Mouse (Mus musculus): Measurements from ENCODE around the gene Pepd. TPM values are rescaled to one million over a fixed set of nuclear protein-coding genes. Genes with fewer than 3 reads are reported as not detected.

Gene Pepd
- total RNA-seq, 1 experiment, result 53.9 TPM

GRCm38 (mm10) chr7:35027801-35028420 lies 115.7 kb downstream of the Pepd start:
- Histone ChIP-seq H3K9ac (ENCODE audit: insufficient read depth, low read depth, low read length, poor library complexity, severe bottlenecking) (no peak overlapping the region), H3K9me3 (ENCODE audit: control insufficient read depth, insufficient read depth, low read depth, low read length) (no peaks in the 10 kb centered on the region), H3K36me3 (ENCODE audit: control insufficient read depth, insufficient read depth, low read length, poor library complexity, severe bottlenecking) (peaks cover 19% of the 10 kb centered on the region), H3K4me3 (ENCODE audit: insufficient read depth in 1 of 2, low read depth in 1 of 2, low read length in 2 of 2, poor library complexity in 1 of 2, severe bottlenecking in 1 of 2) (no peak overlapping the region), H3K27ac (ENCODE audit: insufficient read depth, low read depth, low read length, poor library complexity, severe bottlenecking) (no peak overlapping the region), H3K4me1 (ENCODE audit: control insufficient read depth in 2 of 2, insufficient read depth in 2 of 2, low read length in 2 of 2, poor library complexity in 1 of 2) (peaks cover 0 to 4% of the 10 kb centered on the region in 2 experiments; a peak in 1 of 4 replicates)
- DNase-seq (ENCODE audit: low read depth, low spot score), result no peak
- no peak for TF ChIP-seq MAFK (IDR thresholded peaks at IDR 0.05; ENCODE audit: insufficient read depth, low read depth, low read length)
- no peak for TF ChIP-seq ZC3H11A (IDR thresholded peaks at IDR 0.05; ENCODE audit: borderline replicate concordance, low read depth, low read length)
- TF ChIP-seq HCFC1 (IDR thresholded peaks at IDR 0.05; ENCODE audit: borderline replicate concordance, insufficient read depth, low read length), result no peak
- no peak for TF ChIP-seq CHD2 (IDR thresholded peaks at IDR 0.05; ENCODE audit: low read depth, low read length)
- no peak for TF ChIP-seq ZNF384 (IDR thresholded peaks at IDR 0.05; ENCODE audit: low read depth, low read length)
- in situ Hi-C loops (cut with MboI; ENCODE audit: low sequenced_read_pairs in 2 of 2, unreplicated experiment in 2 of 2), result no loop called here

- DNase-seq (ENCODE audit: low read depth, low spot score), result no peak
- H3K9ac ChIP-seq (ENCODE audit: insufficient read depth, low read depth, low read length, poor library complexity, severe bottlenecking), result no peak overlapping the region
- no peak for TF ChIP-seq ZC3H11A (IDR thresholded peaks at IDR 0.05; ENCODE audit: borderline replicate concordance, low read depth, low read length)
- H3K4me3 ChIP-seq (ENCODE audit: insufficient read depth in 1 of 2, low read depth in 1 of 2, low read length in 2 of 2, poor library complexity in 1 of 2, severe bottlenecking in 1 of 2), result no peak overlapping the region
- H3K9me3 ChIP-seq (ENCODE audit: control insufficient read depth, insufficient read depth, low read depth, low read length), result no peaks in the 10 kb centered on the region
- H3K4me1 ChIP-seq (ENCODE audit: control insufficient read depth in 2 of 2, insufficient read depth in 2 of 2, low read length in 2 of 2, poor library complexity in 1 of 2), result peaks cover 0 to 4% of the 10 kb centered on the region in 2 experiments; a peak in 1 of 4 replicates
- H3K36me3 ChIP-seq (ENCODE audit: control insufficient read depth, insufficient read depth, low read length, poor library complexity, severe bottlenecking), result peaks cover 19% of the 10 kb centered on the region
- H3K27ac ChIP-seq (ENCODE audit: insufficient read depth, low read depth, low read length, poor library complexity, severe bottlenecking), result no peak overlapping the region
- in situ Hi-C loops (cut with MboI; ENCODE audit: low sequenced_read_pairs in 2 of 2, unreplicated experiment in 2 of 2), result no loop called here
These were observed 116.4 kb downstream of the Pepd start for GRCm38 (mm10) chr7:35028559-35028958.

- no peak overlapping the region for H3K4me3 ChIP-seq (ENCODE audit: insufficient read depth in 1 of 2, low read depth in 1 of 2, low read length in 2 of 2, poor library complexity in 1 of 2, severe bottlenecking in 1 of 2)
- in situ Hi-C loops (cut with MboI; ENCODE audit: low sequenced_read_pairs in 2 of 2, unreplicated experiment in 2 of 2), result no loop called here
- TF ChIP-seq CHD2 (IDR thresholded peaks at IDR 0.05; ENCODE audit: low read depth, low read length) (no peak), MAFK (IDR thresholded peaks at IDR 0.05; ENCODE audit: insufficient read depth, low read depth, low read length) (no peak), HCFC1 (IDR thresholded peaks at IDR 0.05; ENCODE audit: borderline replicate concordance, insufficient read depth, low read length) (no peak), ZNF384 (IDR thresholded peaks at IDR 0.05; ENCODE audit: low read depth, low read length) (no peak), ZC3H11A (IDR thresholded peaks at IDR 0.05; ENCODE audit: borderline replicate concordance, low read depth, low read length) (no peak)
These were observed 117.0 kb downstream of the Pepd start for GRCm38 (mm10) chr7:35029228-35029627.

GRCm38 (mm10) chr7:35029648-35030047 lies 117.5 kb downstream of the Pepd start:
- TF ChIP-seq CHD2 (IDR thresholded peaks at IDR 0.05; ENCODE audit: low read depth, low read length), result no peak
- TF ChIP-seq MAFK (IDR thresholded peaks at IDR 0.05; ENCODE audit: insufficient read depth, low read depth, low read length), result no peak
- TF ChIP-seq ZNF384 (IDR thresholded peaks at IDR 0.05; ENCODE audit: low read depth, low read length), result no peak
- Histone ChIP-seq H3K36me3 (ENCODE audit: control insufficient read depth, insufficient read depth, low read length, poor library complexity, severe bottlenecking) (peaks cover 19% of the 10 kb centered on the region), H3K9ac (ENCODE audit: insufficient read depth, low read depth, low read length, poor library complexity, severe bottlenecking) (no peak overlapping the region)

More at GRCm38 (mm10) chr7:35029228-35029627, 117.0 kb downstream of the Pepd start:
- peaks cover 19% of the 10 kb centered on the region for H3K36me3 ChIP-seq (ENCODE audit: control insufficient read depth, insufficient read depth, low read length, poor library complexity, severe bottlenecking)
- H3K9ac ChIP-seq (ENCODE audit: insufficient read depth, low read depth, low read length, poor library complexity, severe bottlenecking), result no peak overlapping the region
- H3K9me3 ChIP-seq (ENCODE audit: control insufficient read depth, insufficient read depth, low read depth, low read length), result no peaks in the 10 kb centered on the region
- H3K27ac ChIP-seq (ENCODE audit: insufficient read depth, low read depth, low read length, poor library complexity, severe bottlenecking), result no peak overlapping the region
- no peak for DNase-seq (ENCODE audit: low read depth, low spot score)
- H3K4me1 ChIP-seq (ENCODE audit: control insufficient read depth in 2 of 2, insufficient read depth in 2 of 2, low read length in 2 of 2, poor library complexity in 1 of 2), result peaks cover 0 to 4% of the 10 kb centered on the region in 2 experiments; a peak in 1 of 4 replicates

GRCm38 (mm10) chr7:35030567-35030966 lies 118.4 kb downstream of the Pepd start:
- Histone ChIP-seq H3K9me3 (ENCODE audit: control insufficient read depth, insufficient read depth, low read depth, low read length) (no peaks in the 10 kb centered on the region), H3K36me3 (ENCODE audit: control insufficient read depth, insufficient read depth, low read length, poor library complexity, severe bottlenecking) (peaks cover 20% of the 10 kb centered on the region), H3K9ac (ENCODE audit: insufficient read depth, low read depth, low read length, poor library complexity, severe bottlenecking) (no peak overlapping the region), H3K27ac (ENCODE audit: insufficient read depth, low read depth, low read length, poor library complexity, severe bottlenecking) (no peak overlapping the region), H3K4me3 (ENCODE audit: insufficient read depth in 1 of 2, low read depth in 1 of 2, low read length in 2 of 2, poor library complexity in 1 of 2, severe bottlenecking in 1 of 2) (no peak overlapping the region), H3K4me1 (ENCODE audit: control insufficient read depth in 2 of 2, insufficient read depth in 2 of 2, low read length in 2 of 2, poor library complexity in 1 of 2) (peaks cover 0 to 4% of the 10 kb centered on the region in 2 experiments; a peak in 1 of 4 replicates)
- in situ Hi-C loops (cut with MboI; ENCODE audit: low sequenced_read_pairs in 2 of 2, unreplicated experiment in 2 of 2), result no loop called here
- DNase-seq (ENCODE audit: low read depth, low spot score), result no peak
- TF ChIP-seq ZC3H11A (IDR thresholded peaks at IDR 0.05; ENCODE audit: borderline replicate concordance, low read depth, low read length) (no peak), ZNF384 (IDR thresholded peaks at IDR 0.05; ENCODE audit: low read depth, low read length) (no peak), MAFK (IDR thresholded peaks at IDR 0.05; ENCODE audit: insufficient read depth, low read depth, low read length) (no peak), CHD2 (IDR thresholded peaks at IDR 0.05; ENCODE audit: low read depth, low read length) (no peak), HCFC1 (IDR thresholded peaks at IDR 0.05; ENCODE audit: borderline replicate concordance, insufficient read depth, low read length) (no peak)

More at GRCm38 (mm10) chr7:35029648-35030047, 117.5 kb downstream of the Pepd start:
- DNase-seq (ENCODE audit: low read depth, low spot score), result no peak
- Histone ChIP-seq H3K9me3 (ENCODE audit: control insufficient read depth, insufficient read depth, low read depth, low read length) (no peaks in the 10 kb centered on the region), H3K4me1 (ENCODE audit: control insufficient read depth in 2 of 2, insufficient read depth in 2 of 2, low read length in 2 of 2, poor library complexity in 1 of 2) (peaks cover 0 to 4% of the 10 kb centered on the region in 2 experiments; a peak in 1 of 4 replicates), H3K27ac (ENCODE audit: insufficient read depth, low read depth, low read length, poor library complexity, severe bottlenecking) (no peak overlapping the region), H3K4me3 (ENCODE audit: insufficient read depth in 1 of 2, low read depth in 1 of 2, low read length in 2 of 2, poor library complexity in 1 of 2, severe bottlenecking in 1 of 2) (no peak overlapping the region)
- in situ Hi-C loops (cut with MboI; ENCODE audit: low sequenced_read_pairs in 2 of 2, unreplicated experiment in 2 of 2), result no loop called here

All from ES-E14 (cell line).